Mouse (Mus musculus) lung, embryonic 14.5 days (tissue): ENCODE measurements around the gene Crebrf. TPM values are rescaled to one million over a fixed set of nuclear protein-coding genes. Genes with fewer than 3 reads are reported as not detected.

Source experiments
- ATAC-seq: fragments of 200-750 bp; cut with Nextera tagmentation; 2 replicates; pipeline ENCODE4 v1.8.0; 2017; ENCODE audit warnings: mild to moderate bottlenecking, moderate TSS enrichment, moderate library complexity; ENCODE audit not compliant: insufficient read depth
- DNase-seq: peaks from one replicate; pipeline ENCODE4 v3.0.0-alpha.2; 2015
- H3K27ac ChIP-seq: fragments of 300-500 bp; sonication (generic); 2 replicates; pipeline ENCODE4 v1.5.1; 2014; ENCODE audit warnings: low read depth, mild to moderate bottlenecking, moderate library complexity
- H3K27me3 ChIP-seq: fragments of 300-500 bp; sonication (generic); 2 replicates; pipeline ENCODE4 v1.6.1; 2014; ENCODE audit warnings: low read length, control low read depth; ENCODE audit not compliant: insufficient read depth
- H3K36me3 ChIP-seq: fragments of 300-500 bp; sonication (generic); 2 replicates; pipeline ENCODE4 v1.6.1; 2014; ENCODE audit warnings: control low read depth; ENCODE audit not compliant: insufficient read depth
- H3K4me1 ChIP-seq: fragments of 300-500 bp; sonication (generic); 2 replicates; pipeline ENCODE4 v1.6.1; 2014; ENCODE audit warnings: antibody characterized with exemption, control low read depth; ENCODE audit not compliant: insufficient read depth
- H3K4me2 ChIP-seq: fragments of 300-500 bp; sonication (generic); 2 replicates; pipeline ENCODE4 v1.6.1; 2014; ENCODE audit warnings: mild to moderate bottlenecking
- H3K4me3 ChIP-seq: fragments of 300-500 bp; sonication (generic); 2 replicates; pipeline ENCODE4 v1.5.1; 2014; ENCODE audit warnings: low read depth, low read length
- H3K9ac ChIP-seq: fragments of 300-500 bp; sonication (generic); 2 replicates; pipeline ENCODE4 v1.6.1; 2014
- H3K9me3 ChIP-seq: fragments of 300-500 bp; sonication (generic); 2 replicates; pipeline ENCODE4 v1.6.1; 2016; ENCODE audit warnings: low read depth, low read length, control low read depth
- CTCF ChIP-seq: IDR thresholded peaks from 2 replicates; pipeline ENCODE4 v1.5.1; 2016; ENCODE audit warnings: antibody characterized with exemption, low read depth
- WGBS: fragments of 180-500 bp; shearing (Covaris S2); extraction: QIAGEN DNeasy Blood & Tissue Kit; methylation state at CpG from one replicate; pipeline ENCODE4 v1.1.7; 2014; 5-methylcytosine and 5-hydroxymethylcytosine counted together
- polyA plus RNA-seq: library from polyadenylated mRNA; unstranded; fragments of >200 nt; fragmentation: Nextera tagmentation; extraction: Ambion mirVana; gene quantifications from 2 replicates; pipeline ENCODE4 v1.2.1, GENCODE M21; 2014

Gene Crebrf
- polyA plus RNA-seq, 1 experiment from 2014 or later = 5.6 TPM

GRCm38 (mm10) chr17:26719405-26719804, 4.0 kb downstream of the Crebrf start:
- no peak for TF ChIP-seq CTCF
- H3K27ac ChIP-seq = no peak overlapping the region
- H3K9ac ChIP-seq = no peak overlapping the region
- no peaks in the 10 kb centered on the region for H3K9me3 ChIP-seq
- H3K4me1 ChIP-seq = no peaks in the 10 kb centered on the region
- ATAC-seq = no peak
- no peak overlapping the region for H3K4me2 ChIP-seq
- H3K36me3 ChIP-seq = no peaks in the 10 kb centered on the region
- DNase-seq = no peak
- no peaks in the 10 kb centered on the region for H3K27me3 ChIP-seq
- no peak overlapping the region for H3K4me3 ChIP-seq

GRCm38 (mm10) chr17:26721802-26722201, 6.4 kb downstream of the Crebrf start:
- DNase-seq = no peak
- no peak for ATAC-seq
- H3K27ac ChIP-seq = no peak overlapping the region
- no peaks in the 10 kb centered on the region for H3K36me3 ChIP-seq
- no peak for TF ChIP-seq CTCF
- 67% methylated on average over 2 of the region's 2 CpGs for WGBS
- H3K9me3 ChIP-seq = no peaks in the 10 kb centered on the region
- no peak overlapping the region for H3K4me3 ChIP-seq
- H3K9ac ChIP-seq = no peak overlapping the region
- no peaks in the 10 kb centered on the region for H3K4me1 ChIP-seq
- H3K27me3 ChIP-seq = no peaks in the 10 kb centered on the region
- no peak overlapping the region for H3K4me2 ChIP-seq

- Histone ChIP-seq H3K4me3 (no peak overlapping the region), H3K9ac (no peak overlapping the region), H3K27ac (no peak overlapping the region; the same call in 1 of the 2 replicates), H3K36me3 (no peaks in the 10 kb centered on the region), H3K4me2 (no peak overlapping the region), H3K27me3 (no peaks in the 10 kb centered on the region), H3K4me1 (no peaks in the 10 kb centered on the region), H3K9me3 (no peaks in the 10 kb centered on the region)
- TF ChIP-seq CTCF = no peak
- ATAC-seq (no peak), DNase-seq (no peak)
- WGBS = 31% methylated on average over 1 of the region's 1 CpGs
These were observed 9.3 kb downstream of the Crebrf start for GRCm38 (mm10) chr17:26724790-26725189.

GRCm38 (mm10) chr17:26726674-26727073, 11.2 kb downstream of the Crebrf start:
- H3K9me3 ChIP-seq = no peaks in the 10 kb centered on the region
- no peak for DNase-seq
- no peaks in the 10 kb centered on the region for H3K4me1 ChIP-seq
- 56% methylated on average over 1 of the region's 1 CpGs for WGBS
- no peak overlapping the region for H3K9ac ChIP-seq
- no peak overlapping the region for H3K27ac ChIP-seq
- ATAC-seq = no peak
- H3K4me3 ChIP-seq = no peak overlapping the region
- no peaks in the 10 kb centered on the region for H3K36me3 ChIP-seq
- H3K4me2 ChIP-seq = no peak overlapping the region
- H3K27me3 ChIP-seq = no peaks in the 10 kb centered on the region
- TF ChIP-seq CTCF = no peak

- no peak for TF ChIP-seq CTCF
- WGBS = 51% methylated on average over 3 of the region's 3 CpGs
- no peaks in the 10 kb centered on the region for H3K27me3 ChIP-seq
- H3K36me3 ChIP-seq = no peaks in the 10 kb centered on the region
- no peaks in the 10 kb centered on the region for H3K4me1 ChIP-seq
- H3K27ac ChIP-seq = no peak overlapping the region
- H3K4me3 ChIP-seq = no peak overlapping the region
- H3K9me3 ChIP-seq = no peaks in the 10 kb centered on the region
- ATAC-seq = no peak
- no peak overlapping the region for H3K9ac ChIP-seq
- no peak for DNase-seq
- no peak overlapping the region for H3K4me2 ChIP-seq
These were observed 11.8 kb downstream of the Crebrf start for GRCm38 (mm10) chr17:26727110-26727755.

- no peaks in the 10 kb centered on the region for H3K36me3 ChIP-seq
- ATAC-seq = no peak
These were observed 27.1 kb downstream of the Crebrf start for GRCm38 (mm10) chr17:26742581-26742980.

GRCm38 (mm10) chr17:26743294-26743693, 27.8 kb downstream of the Crebrf start:
- 49% methylated on average over 1 of the region's 1 CpGs for WGBS
- no peaks in the 10 kb centered on the region for H3K36me3 ChIP-seq
- H3K4me3 ChIP-seq = no peak overlapping the region
- H3K4me1 ChIP-seq = no peaks in the 10 kb centered on the region
- H3K4me2 ChIP-seq = no peak overlapping the region
- ATAC-seq (no peak), DNase-seq (no peak)
- H3K27me3 ChIP-seq = no peaks in the 10 kb centered on the region
- H3K9ac ChIP-seq = no peak overlapping the region
- H3K27ac ChIP-seq = no peak overlapping the region
- no peak for TF ChIP-seq CTCF
- no peaks in the 10 kb centered on the region for H3K9me3 ChIP-seq

More at GRCm38 (mm10) chr17:26742581-26742980, 27.1 kb downstream of the Crebrf start:
- H3K4me1 ChIP-seq = no peaks in the 10 kb centered on the region
- no peaks in the 10 kb centered on the region for H3K9me3 ChIP-seq
- no peak for DNase-seq
- H3K4me2 ChIP-seq = no peak overlapping the region
- H3K4me3 ChIP-seq = no peak overlapping the region
- 59% methylated on average over 4 of the region's 4 CpGs for WGBS
- no peaks in the 10 kb centered on the region for H3K27me3 ChIP-seq
- H3K9ac ChIP-seq = no peak overlapping the region
- no peak overlapping the region for H3K27ac ChIP-seq
- TF ChIP-seq CTCF = no peak
